Mouse (Mus musculus): ENCODE measurements around the gene Dnajc19. TPM values are rescaled to one million over a fixed set of nuclear protein-coding genes. Genes with fewer than 3 reads are reported as not detected.

Dnajc19 gene
- polyA plus RNA-seq, 1 experiment from 2014 or later: 141 TPM

GRCm38 (mm10) chr3:34020382-34021258, 60.5 kb downstream of the Dnajc19 start:
- Histone ChIP-seq H3K9me3 (no peaks in the 10 kb centered on the region), H3K9ac (peak overlapping the region; percentile 95), H3K4me3 (replicated peaks) (peak overlapping the region; percentile 82), H3K4me2 (peak overlapping the region; percentile 68), H3K27me3 (no peaks in the 10 kb centered on the region; the same call in 1 of the 2 replicates), H3K36me3 (replicated peaks) (no peaks in the 10 kb centered on the region), H3K27ac (peak overlapping the region; percentile 93), H3K4me1 (peaks cover 17% of the 10 kb centered on the region)
- peak; percentile 59 for ATAC-seq (ENCODE audit: low FRiP score)
- 1% methylated on average over 52 of the region's 70 CpGs for WGBS

GRCm38 (mm10) chr3:34019540-34020381, 61.4 kb downstream of the Dnajc19 start, which contains the start of gene Fxr1:
Fxr1 (plus strand) TSS chr3:34019943.
- Histone ChIP-seq H3K4me2 (peak within 1 kb of the TSS; percentile 68), H3K4me3 (replicated peaks) (peak within 1 kb of the TSS; percentile 82), H3K36me3 (replicated peaks) (no peaks in the 10 kb centered on the region), H3K4me1 (peaks cover 17% of the 10 kb centered on the region), H3K9me3 (no peaks in the 10 kb centered on the region), H3K27me3 (no peaks in the 10 kb centered on the region; the same call in 1 of the 2 replicates), H3K27ac (peak within 1 kb of the TSS; percentile 93), H3K9ac (peak within 1 kb of the TSS; percentile 95)
- under 1% methylated on average over 80 of the region's 97 CpGs for WGBS
- ATAC-seq (ENCODE audit: low FRiP score): peak; percentile 97

- Histone ChIP-seq H3K4me3 (replicated peaks) (no peak overlapping the region), H3K27ac (no peak overlapping the region), H3K9me3 (no peaks in the 10 kb centered on the region), H3K4me1 (0 out of 2 replicates have a peak, but pooled peaks cover 3% of the 10 kb centered on the region), H3K9ac (no peak overlapping the region), H3K27me3 (no peaks in the 10 kb centered on the region), H3K36me3 (replicated peaks) (no peaks in the 10 kb centered on the region), H3K4me2 (no peak overlapping the region)
- no peak for ATAC-seq (ENCODE audit: low FRiP score)
- 84% methylated on average over 6 of the region's 6 CpGs for WGBS
Observed at GRCm38 (mm10) chr3:34008191-34008590, 72.9 kb downstream of the Dnajc19 start.

- H3K4me1 ChIP-seq: 0 out of 2 replicates have a peak, but pooled peaks cover 3% of the 10 kb centered on the region
- 56% methylated on average over 4 of the region's 4 CpGs for WGBS
- no peak overlapping the region for H3K4me3 ChIP-seq (replicated peaks)
- no peak overlapping the region for H3K4me2 ChIP-seq
- no peaks in the 10 kb centered on the region for H3K9me3 ChIP-seq
- no peaks in the 10 kb centered on the region for H3K36me3 ChIP-seq (replicated peaks)
- no peak for ATAC-seq (ENCODE audit: low FRiP score)
- no peak overlapping the region for H3K9ac ChIP-seq
- no peaks in the 10 kb centered on the region for H3K27me3 ChIP-seq
- H3K27ac ChIP-seq: no peak overlapping the region
Observed at GRCm38 (mm10) chr3:34007611-34008010, 73.5 kb downstream of the Dnajc19 start.

- Histone ChIP-seq H3K9ac (no peak overlapping the region), H3K9me3 (no peaks in the 10 kb centered on the region), H3K27me3 (no peaks in the 10 kb centered on the region), H3K4me3 (replicated peaks) (no peak overlapping the region), H3K4me1 (0 out of 2 replicates have a peak, but pooled peaks cover 3% of the 10 kb centered on the region), H3K36me3 (replicated peaks) (no peaks in the 10 kb centered on the region), H3K27ac (no peak overlapping the region), H3K4me2 (no peak overlapping the region)
- no peak for ATAC-seq (ENCODE audit: low FRiP score)
- 74% methylated on average over 3 of the region's 3 CpGs for whole genome bisulfite sequencing
Observed at GRCm38 (mm10) chr3:34006824-34007223, 74.3 kb downstream of the Dnajc19 start.

- ATAC-seq (ENCODE audit: low FRiP score): no peak
- 24% methylated on average over 2 of the region's 2 CpGs for WGBS
Observed at GRCm38 (mm10) chr3:34006301-34006700, 74.8 kb downstream of the Dnajc19 start.

More at GRCm38 (mm10) chr3:34006301-34006700, 74.8 kb downstream of the Dnajc19 start:
- Histone ChIP-seq H3K4me3 (replicated peaks) (no peak overlapping the region), H3K9me3 (no peaks in the 10 kb centered on the region), H3K9ac (no peak overlapping the region), H3K4me2 (no peak overlapping the region), H3K4me1 (0 out of 2 replicates have a peak, but pooled peaks cover 3% of the 10 kb centered on the region), H3K36me3 (replicated peaks) (no peaks in the 10 kb centered on the region), H3K27me3 (no peaks in the 10 kb centered on the region), H3K27ac (no peak overlapping the region)

Other genes starting within 250 kb of the Dnajc19 start
- gene Ccdc39, start 237.0 kb downstream of the Dnajc19 start, polyA plus RNA-seq (2016; fragmentation: Nextera tagmentation; extraction: Ambion mirVana): 8.0 and 9.7 TPM in 2 replicates
- 60.3 and 60.4 TPM in 2 replicates for gene Fxr1, start 61.4 kb downstream of the Dnajc19 start, polyA plus RNA-seq (2016; fragmentation: Nextera tagmentation; extraction: Ambion mirVana)

All from forebrain, embryonic 12.5 days (tissue).